Mouse (Mus musculus): ENCODE results near the gene Klhl29.

Klhl29 gene

DNA sequence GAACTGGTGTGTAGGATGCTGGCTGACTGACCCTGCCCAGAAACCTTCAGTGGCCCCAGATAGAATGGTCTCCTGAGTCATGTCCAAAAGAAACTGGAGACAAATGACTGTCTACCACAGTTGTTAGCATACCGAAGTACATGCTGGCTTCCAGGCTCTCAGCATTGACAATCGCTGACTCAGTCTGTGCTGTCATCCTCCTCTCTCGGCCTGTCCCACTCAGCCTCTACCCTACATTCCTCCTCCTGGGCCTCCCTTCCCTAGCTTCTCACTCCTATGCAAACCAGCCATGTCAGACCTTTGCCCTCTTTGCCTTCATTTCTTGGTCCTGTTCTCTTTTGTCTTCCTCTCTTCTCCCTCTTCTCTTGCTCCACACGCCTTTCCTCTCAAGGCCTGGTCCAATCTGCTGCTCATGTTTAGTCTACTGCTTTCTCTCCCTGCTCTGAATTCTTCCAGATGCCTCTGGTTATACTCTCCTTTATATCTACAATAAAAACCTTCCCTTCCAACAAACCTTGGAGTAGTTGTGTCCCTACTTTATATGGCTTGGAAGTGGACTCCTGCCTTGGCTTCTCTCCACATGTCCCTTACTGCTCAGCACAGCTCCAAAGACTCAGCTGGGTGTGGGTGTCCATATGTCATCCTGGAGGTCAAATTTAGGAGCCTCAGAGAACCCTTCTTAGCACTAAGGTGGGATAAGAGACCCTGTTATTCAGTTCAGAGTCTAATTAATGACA lies 121.1 kb downstream of the Klhl29 start:
- no peak for DNase-seq (ENCODE audit: low read depth, low spot score)

DNA sequence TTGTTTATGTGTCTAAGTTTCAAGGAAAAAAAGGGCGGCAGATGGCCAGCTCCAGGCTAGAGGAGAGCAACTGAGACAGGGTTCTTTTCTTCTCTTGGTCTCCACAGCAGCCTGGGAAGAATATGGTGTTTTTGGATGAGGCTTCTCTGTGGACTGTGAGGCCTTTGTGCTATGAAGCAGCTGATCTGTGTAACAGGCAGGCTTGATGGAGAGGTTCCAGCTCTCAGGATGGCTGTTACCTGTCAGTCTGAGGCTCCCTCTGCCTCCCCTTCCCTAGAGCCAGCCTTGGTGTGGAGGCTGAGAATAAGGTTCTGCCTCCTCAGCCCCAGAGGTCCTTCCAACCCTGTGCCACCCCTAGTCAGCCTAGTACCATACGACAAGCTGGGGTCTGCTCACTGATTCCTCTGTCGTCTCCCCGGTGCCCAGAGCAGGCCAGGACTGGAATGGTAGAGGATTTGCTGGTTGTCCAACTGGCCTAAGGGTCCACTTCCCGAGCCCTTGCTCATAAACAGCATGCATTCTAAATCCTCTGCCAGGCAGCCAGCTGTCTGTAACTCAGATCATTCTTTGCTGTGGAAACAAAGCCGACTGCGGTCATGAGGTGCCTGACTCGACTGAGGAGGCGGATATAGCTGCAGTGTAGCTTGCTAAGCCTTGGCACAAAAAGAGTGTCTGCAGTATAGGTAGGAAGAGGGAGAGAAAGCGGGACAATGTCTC lies 122.0 kb downstream of the Klhl29 start:
- DNase-seq (ENCODE audit: low read depth, low spot score) = no peak

DNA sequence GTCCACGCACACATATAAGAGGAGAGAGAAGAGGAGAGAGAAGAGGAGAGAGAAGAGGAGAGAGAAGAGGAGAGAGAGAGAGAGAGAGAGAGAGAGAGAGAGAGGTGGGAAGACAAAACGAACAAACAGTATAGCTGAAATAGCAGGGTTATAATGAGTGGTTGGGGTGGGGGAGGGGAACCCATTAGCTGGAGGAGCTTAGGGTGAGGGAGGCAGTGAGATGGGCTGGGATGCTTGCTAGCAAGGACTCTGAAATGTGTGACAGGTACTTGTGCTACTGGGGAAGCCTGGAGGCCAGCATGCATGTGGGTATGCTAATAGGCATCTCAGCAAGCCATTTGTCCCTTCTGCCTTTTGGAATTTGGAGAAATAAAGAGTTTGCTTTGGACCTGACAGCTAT lies 122.9 kb downstream of the Klhl29 start:
- DNase-seq (ENCODE audit: low read depth, low spot score) = no peak

DNA sequence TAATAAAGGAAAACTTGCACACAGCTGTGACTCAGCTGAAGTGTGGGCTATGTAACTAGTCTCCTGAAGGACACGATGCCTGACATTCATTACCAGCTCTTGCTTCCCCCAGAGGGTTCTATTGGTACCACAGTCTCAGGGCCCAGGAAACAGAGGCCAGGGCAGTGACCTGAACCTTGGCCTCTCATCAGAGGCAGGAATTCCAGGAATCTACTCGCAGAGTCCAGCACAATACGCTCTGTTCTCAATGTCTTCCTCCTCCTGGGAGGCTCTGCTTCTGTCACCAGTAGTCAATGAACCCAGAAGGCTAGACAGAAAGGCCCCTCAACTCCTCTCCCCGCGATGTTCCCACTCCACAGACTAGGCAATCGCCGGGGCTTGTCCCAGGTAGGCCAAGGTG lies 125.4 kb downstream of the Klhl29 start:
- no peak for DNase-seq (ENCODE audit: low read depth, low spot score)

DNA sequence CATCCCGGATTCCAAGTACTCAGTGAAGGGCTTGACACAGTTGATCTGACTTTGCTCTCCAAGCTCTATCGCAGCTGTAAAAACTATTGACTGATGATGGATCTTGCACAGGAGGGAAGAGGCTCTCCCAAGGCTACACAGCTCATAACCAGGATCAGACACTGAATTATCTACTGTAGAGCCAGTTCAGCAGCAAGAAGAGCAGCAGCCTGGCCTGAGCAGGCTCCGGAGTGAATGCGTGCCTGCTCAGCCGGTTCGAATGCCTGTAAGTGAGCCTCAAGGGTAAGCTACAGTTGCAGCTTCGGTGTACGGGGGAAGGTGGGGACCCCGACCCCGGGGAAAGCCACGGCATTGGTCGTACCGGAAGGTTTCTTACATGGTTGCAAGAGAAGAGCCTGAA lies 126.4 kb downstream of the Klhl29 start:
- no peak for DNase-seq (ENCODE audit: low read depth, low spot score)

DNA sequence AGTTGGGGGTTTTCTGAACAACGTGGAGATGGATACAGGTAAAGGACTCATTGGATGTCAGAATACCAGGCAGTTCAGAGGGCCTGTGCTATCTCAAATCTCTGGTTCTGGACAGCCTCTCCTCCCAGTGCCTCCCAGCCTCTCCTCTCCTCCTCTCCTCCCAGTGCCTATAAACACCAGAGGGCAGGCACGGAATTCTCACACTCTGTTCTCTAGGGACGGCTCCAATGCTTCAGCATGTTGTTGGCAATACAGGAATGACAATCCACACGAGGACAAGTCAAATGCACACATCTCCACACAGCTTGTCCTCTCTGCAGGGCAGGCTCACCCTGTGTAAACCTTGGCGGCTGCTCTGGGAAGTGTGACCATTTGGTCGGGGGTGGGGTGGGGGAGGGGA lies 128.0 kb downstream of the Klhl29 start:
- no peak for DNase-seq (ENCODE audit: low read depth, low spot score)

DNA sequence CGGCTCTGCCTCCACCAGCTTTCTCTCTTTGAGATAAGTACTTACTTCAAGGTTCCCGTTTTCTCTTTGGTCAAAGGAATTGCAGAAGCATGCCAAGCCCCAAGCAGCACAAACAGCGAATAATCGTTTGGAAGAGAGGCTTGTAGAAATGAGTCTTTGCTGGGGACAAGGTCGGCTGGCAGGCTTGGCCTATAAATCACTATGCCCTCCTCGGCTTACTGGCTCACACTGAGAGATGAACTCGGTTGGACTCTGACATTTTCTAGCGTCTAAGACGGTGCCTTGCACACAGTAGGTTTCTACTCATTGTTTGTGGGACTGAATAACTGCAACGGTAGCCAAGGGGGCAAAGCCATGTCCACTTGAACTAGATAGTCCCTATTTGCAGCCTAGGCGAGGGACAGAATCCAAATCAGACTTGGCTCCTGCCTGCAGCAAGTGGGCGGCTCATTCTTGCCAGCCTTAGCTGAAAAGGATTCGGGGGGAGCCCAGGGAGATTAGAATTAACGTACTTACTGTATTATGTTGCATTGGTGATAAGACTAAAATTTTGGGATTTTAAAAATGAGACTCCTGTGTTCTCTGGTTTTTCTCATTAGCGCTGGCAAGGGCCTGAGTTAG lies 128.7 kb downstream of the Klhl29 start:
- no peak for DNase-seq (ENCODE audit: low read depth, low spot score)

DNA sequence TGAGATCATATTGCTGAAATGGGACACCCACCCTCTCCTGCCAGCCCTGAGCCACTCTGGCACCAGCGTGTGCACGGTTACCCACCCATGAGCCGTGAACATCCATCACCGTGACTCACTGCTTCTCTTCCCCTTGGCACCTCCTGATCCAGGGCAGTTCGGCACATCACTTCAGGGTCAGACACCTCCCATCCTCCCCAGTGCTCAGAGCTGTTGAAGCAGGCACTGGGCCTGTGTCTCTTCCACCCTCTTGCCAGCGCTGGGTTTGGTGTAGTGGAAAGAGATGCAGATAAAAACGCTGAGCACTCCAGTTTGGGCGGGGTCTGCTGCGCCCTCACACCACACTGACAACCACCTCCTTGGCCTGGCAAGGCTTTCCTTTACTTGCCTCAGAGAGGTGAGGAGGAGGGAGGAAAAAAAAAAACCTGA lies 129.3 kb downstream of the Klhl29 start:
- DNase-seq (ENCODE audit: low read depth, low spot score) = no peak

DNA sequence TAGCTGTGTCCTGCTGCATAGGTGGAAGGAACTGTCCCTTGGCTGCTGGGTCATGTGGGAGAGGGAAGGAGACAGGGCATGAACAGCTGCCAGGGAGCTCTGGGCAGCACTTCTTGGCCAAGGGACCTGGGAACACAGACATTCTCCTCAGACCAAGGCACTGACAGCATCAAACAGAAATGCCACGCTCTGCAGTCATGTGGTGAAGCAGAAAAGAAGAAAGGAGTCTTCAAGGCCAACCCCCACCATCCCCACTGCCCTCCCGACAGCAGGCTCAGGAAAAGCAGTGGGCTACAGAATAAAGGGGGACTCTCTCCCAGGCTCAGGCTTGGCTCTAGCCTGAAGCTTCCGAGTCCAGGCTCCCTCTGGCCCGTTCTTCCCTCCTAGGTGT lies 130.3 kb downstream of the Klhl29 start:
- no peak for DNase-seq (ENCODE audit: low read depth, low spot score)

DNA sequence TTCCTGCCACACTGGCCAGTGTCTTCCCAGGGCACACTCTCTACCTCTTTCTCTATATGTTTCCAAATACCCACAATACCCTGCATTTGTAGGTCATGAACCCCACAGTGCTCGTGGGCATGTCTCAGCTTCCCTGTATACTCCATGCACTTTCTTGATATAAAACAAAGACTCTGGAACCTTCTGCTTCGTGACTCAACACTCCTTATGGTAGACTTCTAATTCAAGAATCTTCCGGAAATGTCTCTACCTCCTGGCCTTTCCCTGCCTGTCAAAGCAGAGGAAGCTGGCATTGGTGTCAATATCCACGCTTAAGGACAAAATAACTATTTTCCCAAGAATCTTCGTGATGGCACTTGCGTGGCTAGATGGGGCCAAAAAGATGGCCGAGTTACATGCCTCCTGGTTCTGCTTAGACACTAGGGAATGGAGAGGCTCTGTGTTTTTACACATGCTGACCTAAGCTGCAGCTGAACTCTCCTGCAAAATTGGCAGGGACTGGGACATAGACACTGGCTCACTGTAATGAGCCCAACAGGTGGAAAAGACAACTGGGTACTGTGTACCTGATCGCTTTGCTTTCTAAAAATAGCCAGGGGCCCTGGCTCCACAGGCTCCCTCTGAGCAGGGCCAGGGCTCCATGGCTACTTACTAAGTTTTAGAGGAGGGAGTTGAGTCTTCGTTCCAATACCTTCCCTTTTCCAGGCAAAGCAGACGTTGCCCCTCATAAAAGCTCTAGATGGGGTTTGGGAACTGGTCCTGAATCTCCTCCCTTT lies 130.9 kb downstream of the Klhl29 start:
- no peak for DNase-seq (ENCODE audit: low read depth, low spot score)

DNA sequence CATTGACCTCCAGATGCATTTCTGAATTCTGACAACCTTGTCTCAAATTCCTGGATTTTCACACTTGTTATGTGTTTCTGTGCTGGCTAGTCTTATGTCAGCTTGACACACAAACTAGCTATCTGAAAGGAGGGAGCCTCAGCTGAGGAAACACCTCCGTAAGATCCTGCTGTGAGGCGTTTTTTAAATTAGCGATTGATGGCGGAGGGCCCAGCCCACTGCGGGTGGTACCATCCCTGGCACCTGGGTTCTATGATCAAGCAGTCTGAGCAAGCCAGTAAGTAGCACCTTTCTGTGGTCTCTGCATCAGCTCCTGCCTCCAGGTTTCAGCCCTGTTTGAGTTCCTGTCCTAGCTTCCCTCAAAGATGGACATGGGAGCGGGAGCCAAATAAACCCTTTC lies 131.6 kb downstream of the Klhl29 start:
- DNase-seq (ENCODE audit: low read depth, low spot score) = no peak

DNA sequence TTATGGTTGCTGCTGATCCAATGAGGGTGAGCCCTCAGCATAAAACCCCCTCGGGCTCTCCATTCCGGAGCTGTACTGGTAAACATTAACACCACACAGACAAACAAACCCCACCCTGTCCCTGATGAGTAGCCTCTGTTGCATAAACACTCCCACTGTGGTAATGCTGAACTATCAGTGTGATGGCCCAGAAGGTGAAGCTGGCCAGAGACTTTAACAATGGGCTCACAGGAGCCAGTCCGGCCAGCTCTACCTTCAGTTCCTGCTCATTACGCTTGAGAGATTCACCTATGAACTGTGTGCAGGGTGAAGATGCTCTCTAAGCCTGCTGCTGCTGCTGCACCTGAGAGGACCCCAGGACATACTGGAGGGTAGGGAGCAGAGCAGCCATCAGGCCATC lies 132.0 kb downstream of the Klhl29 start:
- DNase-seq (ENCODE audit: low read depth, low spot score) = no peak

DNA sequence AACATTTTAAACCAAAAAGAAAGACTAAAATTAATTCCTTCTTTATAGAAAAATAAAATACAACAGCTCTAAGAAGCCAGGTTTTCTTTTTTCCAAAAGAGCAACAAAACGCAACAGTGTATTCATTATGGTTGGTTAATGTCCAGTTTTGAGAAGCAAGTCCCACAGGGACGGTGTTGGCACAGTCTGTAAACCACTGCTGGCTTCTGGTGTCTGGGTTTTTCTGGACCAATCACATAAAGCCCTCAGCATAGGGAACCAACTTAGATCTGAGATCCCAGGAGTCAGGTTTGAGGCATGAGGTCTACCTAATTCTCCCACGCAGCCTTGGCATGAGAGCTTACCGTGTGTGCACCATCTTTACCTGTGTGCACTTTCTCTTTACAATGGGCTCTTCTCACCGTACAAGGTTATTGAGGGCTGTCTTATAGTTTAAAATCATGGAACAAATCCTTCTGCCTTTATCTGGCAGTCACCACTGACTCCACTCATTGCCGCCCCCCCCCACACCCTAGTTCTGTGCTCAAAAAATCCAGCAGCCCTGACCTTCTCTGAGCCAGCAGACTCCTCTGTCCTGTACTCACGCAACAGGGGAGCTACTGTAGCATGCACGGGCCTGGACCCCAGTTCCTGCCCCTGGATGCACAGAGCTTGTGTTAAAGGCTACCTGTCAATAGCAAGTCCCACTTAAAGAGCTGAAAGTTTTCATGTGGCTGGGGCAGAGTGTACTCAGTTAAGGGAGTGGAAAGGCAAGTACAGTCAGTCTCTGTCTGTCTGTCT lies 132.7 kb downstream of the Klhl29 start:
- DNase-seq (ENCODE audit: low read depth, low spot score) = no peak

DNA sequence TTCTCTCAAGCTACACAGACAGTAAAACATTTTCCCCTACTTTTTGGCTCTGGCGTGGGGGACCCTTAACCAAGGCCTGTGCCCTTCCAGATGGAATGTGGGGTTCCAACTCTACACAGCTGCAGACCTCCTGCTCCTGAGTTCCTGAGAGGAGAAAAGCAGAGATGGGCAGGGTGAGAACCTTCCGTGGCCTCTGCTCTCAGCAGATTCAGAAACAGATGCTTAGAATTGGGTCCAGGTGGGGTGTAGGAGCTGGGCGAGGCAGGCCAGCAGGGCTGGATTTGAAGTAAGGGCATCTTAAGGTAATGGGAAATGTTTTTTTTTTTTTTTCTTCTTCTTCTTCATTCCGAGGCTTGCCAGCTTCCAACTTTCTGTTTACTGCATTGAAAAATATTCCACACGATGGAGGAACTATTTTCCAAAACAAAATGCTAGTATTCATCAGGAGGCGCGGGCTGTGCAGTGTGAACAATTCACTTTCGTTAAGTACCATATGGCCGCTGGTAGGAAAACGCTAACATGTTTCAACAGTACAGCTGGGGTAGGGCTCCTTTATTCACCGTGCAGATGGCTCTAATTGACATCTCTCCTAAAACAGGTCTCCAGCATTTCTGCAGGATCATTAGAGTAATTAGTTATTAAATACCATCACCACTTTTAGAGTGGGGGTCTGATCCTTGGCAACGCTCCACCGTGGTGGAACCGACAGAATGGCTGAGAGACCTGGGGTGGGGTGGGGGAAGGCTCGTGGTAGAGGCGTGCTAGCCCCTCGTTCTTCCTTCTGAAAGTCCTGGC lies 135.8 kb downstream of the Klhl29 start:
- DNase-seq (ENCODE audit: low read depth, low spot score) = no peak

DNA sequence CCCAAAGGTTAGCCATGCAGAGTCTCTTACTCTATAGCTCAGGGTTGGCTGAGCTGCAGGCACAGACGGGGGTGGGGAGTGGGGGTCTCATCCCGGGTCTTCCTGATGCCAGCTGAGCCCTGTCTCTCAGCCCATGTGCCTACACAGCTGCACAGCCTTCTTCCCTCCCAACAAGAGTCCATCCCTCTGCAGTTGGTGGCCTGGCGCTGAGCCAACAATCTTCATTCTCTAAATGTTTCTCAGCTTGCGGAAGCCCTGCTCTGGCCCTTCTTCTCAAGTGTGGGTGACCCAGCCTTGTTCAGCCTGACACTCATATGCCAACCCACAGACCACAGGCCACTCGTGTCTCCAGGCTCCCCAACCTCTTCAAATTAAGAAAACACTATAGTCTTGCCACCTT lies 138.4 kb downstream of the Klhl29 start:
- DNase-seq (ENCODE audit: low read depth, low spot score) = no peak

DNA sequence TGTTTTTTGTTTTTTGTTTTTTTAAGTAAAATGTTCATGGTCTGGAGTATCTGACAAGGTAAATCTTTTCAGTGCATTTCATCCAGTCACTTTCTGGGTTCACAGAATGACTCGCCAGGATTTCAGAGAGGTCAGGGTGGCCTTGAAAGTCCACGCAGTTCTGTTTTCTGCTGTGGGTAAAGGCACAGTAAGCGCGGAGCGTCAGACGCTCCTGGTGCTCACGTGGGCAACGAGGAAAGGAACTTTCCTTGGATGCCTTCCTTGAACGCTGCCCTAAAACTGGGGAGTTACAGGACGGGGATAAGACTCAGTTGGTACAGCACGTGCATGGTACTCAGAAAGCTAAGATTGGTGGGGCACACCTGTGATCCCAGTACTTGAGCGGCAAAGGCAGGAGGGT lies 139.9 kb downstream of the Klhl29 start:
- DNase-seq (ENCODE audit: low read depth, low spot score) = no peak

DNA sequence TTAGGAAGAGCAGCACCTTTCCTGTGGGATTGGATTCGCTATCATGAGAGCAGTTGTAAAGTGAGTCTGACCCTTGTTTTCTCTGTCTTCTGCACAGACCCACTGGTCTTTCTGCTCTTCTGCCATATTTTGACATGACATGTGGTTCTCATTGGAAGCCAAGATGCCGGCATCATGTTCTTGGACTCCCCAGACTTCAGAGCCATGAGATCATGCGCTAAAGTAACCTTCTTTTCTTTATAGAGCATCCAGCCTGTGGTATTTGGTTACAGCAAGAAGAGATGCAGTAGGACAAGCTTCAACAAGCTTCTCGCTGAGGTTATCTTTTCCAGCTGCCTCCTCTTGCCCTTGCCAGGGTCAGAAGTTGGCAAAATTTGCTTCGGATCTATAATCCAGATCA lies 145.0 kb downstream of the Klhl29 start:
- DNase-seq (ENCODE audit: low read depth, low spot score) = no peak

DNA sequence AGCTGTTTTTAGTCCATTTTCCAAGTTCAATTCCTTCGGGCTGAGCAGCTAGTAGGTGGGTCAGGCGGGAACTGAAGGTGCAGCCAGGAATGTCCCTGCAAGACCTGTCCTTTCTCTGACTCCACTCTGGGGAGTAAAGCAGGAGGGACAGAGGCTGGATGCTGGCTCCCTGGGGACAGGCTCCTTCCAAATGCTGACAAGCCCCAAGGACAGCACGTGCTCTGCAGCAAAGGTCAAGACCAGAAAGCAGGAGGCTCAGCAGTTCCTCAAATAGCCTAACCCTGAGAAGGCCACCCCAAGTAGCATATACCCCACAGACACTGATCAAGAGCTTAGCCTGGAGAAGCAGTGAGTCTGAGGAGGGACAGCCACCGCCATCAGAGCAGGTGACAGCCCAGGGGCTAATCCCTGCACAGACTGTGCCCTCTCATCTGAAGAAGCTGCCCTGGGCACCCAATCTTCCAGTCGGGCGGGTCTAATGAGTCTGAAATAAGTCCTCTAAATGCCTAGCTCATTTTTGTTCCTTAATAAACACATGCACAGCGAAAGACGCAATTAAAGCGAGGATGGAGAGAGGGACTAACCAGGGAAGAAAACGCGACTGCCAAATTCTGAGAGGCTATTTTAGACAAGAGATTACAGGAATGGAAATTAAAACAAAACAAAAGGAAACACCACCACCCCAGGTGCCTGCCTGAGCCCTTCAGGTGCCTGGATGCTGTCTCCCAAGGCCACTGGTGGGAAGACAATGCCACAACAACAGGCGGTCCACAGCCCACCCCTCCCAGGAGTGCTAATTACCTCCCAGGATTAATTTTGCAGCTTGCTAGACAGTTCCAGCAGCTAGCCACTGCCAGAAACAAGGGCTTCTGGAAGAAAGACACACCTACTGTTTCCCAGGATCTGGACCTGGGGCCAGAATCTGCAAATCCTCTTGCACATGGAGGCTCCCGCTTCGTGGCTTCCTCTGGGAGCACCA lies 148.5 kb downstream of the Klhl29 start:
- DNase-seq (ENCODE audit: low read depth, low spot score) = no peak

DNA sequence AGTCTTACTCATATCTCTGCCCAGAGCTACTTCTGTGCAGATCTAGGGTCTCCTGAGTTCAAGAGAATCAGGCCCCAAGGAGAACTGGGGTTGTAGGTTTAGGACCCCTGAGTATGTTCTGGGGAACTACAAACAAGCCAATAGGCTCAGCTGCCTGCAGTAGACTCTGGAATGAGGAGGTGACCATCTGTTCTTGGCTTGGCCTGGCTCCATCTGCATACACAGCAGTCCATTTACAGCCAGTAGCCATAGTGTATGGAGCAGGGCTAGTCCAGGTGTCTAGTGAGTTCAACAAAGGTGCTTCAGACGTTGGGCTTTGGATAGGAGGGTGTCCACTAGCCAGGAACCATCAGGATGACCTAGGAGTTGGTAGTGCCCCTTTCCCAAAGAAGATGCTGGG lies 151.9 kb downstream of the Klhl29 start:
- no peak for DNase-seq (ENCODE audit: low read depth, low spot score)

Data from retina, postnatal 7 days (tissue).